In genomic region chr14:80000110-80000531, GRCm38 (mm10) we compare ENCODE assay signal across 11 mouse cellular contexts. TPM values are rescaled to one million over a fixed set of nuclear protein-coding genes. Genes with fewer than 3 reads are reported as not detected.
DNase-seq lines count a peak whose midpoint lies in the region; ATAC-seq and TF ChIP-seq lines count a peak whose summit lies in the region.
"Had no signal": no experiment of that assay in that cellular context is flagged by ENCODE, and none has a peak within 500 bp of the region (broad histone marks: within the 10 kb centered on the region; RNA-seq: fewer than 3 reads in every experiment).

No protein-coding gene starts in this region.

- no peak overlapping the region for H3K9ac ChIP-seq in liver, postnatal 0 days (replicated peaks)
- H3K9ac ChIP-seq in kidney, embryonic 14.5 days (ENCODE audit: low read depth, low read length), result no peak overlapping the region
- H3K9ac ChIP-seq: liver, embryonic 15.5 days; midbrain, embryonic 15.5 days had no signal

- H3K4me2 ChIP-seq in liver, postnatal 0 days (ENCODE audit: low read depth, low read length), result no peak overlapping the region
- H3K4me2 ChIP-seq in kidney, embryonic 14.5 days (replicated peaks; ENCODE audit: low read depth, low read length), result 0 out of 2 replicates have a peak overlapping the region, but pooled peaks have one; percentile 12
- H3K4me2 ChIP-seq: liver, embryonic 15.5 days; midbrain, embryonic 15.5 days had no signal

- peak overlapping the region; percentile 21 for H3K4me3 ChIP-seq in liver, postnatal 0 days (ENCODE audit: low read depth, low read length)
- H3K4me3 ChIP-seq in kidney, embryonic 14.5 days (ENCODE audit: low read length), result no peak overlapping the region
- H3K4me3 ChIP-seq: midbrain, embryonic 15.5 days had no signal

- 43% methylated on average over 8 of the region's 8 CpGs for WGBS in liver, postnatal 0 days (ENCODE audit: insufficient replicate concordance)
- WGBS in kidney, embryonic 14.5 days, result 7% methylated on average over 8 of the region's 8 CpGs

- ATAC-seq in liver, postnatal 0 days, result peak; percentile 35; the same call in 1 of the 2 replicates
- peak; percentile 61 for ATAC-seq in granulocyte monocyte progenitor cell, adult 5-6 weeks (replicated peaks; ENCODE audit: poor library complexity, severe bottlenecking)
- ATAC-seq in kidney, embryonic 14.5 days (ENCODE audit: low FRiP score, low TSS enrichment), result peak; percentile 82
- no peak for ATAC-seq in CD4-positive, CD25-positive, alpha-beta regulatory T cell, adult 4 months
- ATAC-seq: midbrain, embryonic 15.5 days had no signal

- H3K27me3 ChIP-seq in liver, postnatal 0 days (ENCODE audit: insufficient read depth, low read length), result no peaks in the 10 kb centered on the region
- H3K27me3 ChIP-seq in kidney, embryonic 14.5 days (ENCODE audit: control insufficient read depth, insufficient read depth, low read length), result no peaks in the 10 kb centered on the region
- H3K27me3 ChIP-seq: liver, embryonic 15.5 days; midbrain, embryonic 15.5 days had no signal

- DNase-seq in liver, postnatal 0 days, result peak; percentile 16
- DNase-seq in liver, result no peak
- DNase-seq in skeletal muscle tissue, adult 2 months (ENCODE audit: low read depth, low spot score), result peak; percentile 30
- DNase-seq in heart, postnatal 36 days, result no peak
- no peak for DNase-seq in adrenal gland, postnatal 4 days (ENCODE audit: low spot score in 2 of 2)

- no peaks in the 10 kb centered on the region for H3K36me3 ChIP-seq in liver, postnatal 0 days (replicated peaks; ENCODE audit: insufficient read depth, low read length)
- H3K36me3 ChIP-seq in kidney, embryonic 14.5 days (ENCODE audit: control insufficient read depth, insufficient read depth, low read length), result no peaks in the 10 kb centered on the region
- H3K36me3 ChIP-seq: liver, embryonic 15.5 days; midbrain, embryonic 15.5 days had no signal

- no peak for TF ChIP-seq EP300 in liver, postnatal 0 days (IDR thresholded peaks at IDR 0.05; ENCODE audit: low read depth)

- intact Hi-C loops in heart, postnatal 36 days (cut with DNase I), result no loop called here

- TF ChIP-seq CTCF in liver, postnatal 0 days (IDR thresholded peaks at IDR 0.05; ENCODE audit: low read depth), result no peak

- H3K4me1 ChIP-seq in liver, postnatal 0 days (ENCODE audit: insufficient read depth), result no peaks in the 10 kb centered on the region
- H3K4me1 ChIP-seq in kidney, embryonic 14.5 days (ENCODE audit: control insufficient read depth, insufficient read depth, low read length), result peaks cover 11% of the 10 kb centered on the region
- H3K4me1 ChIP-seq: liver, embryonic 15.5 days had no signal

- H3K9me3 ChIP-seq in liver, postnatal 0 days (ENCODE audit: low read length), result no peaks in the 10 kb centered on the region
- no peaks in the 10 kb centered on the region for H3K9me3 ChIP-seq in kidney, embryonic 14.5 days (ENCODE audit: control insufficient read depth, low read length)
- H3K9me3 ChIP-seq: liver, embryonic 15.5 days; midbrain, embryonic 15.5 days had no signal

- H3K27ac ChIP-seq in liver, postnatal 0 days (ENCODE audit: low read depth), result no peak overlapping the region
- H3K27ac ChIP-seq in kidney, embryonic 14.5 days (ENCODE audit: low read depth, low read length), result peak overlapping the region; percentile 77
- H3K27ac ChIP-seq: liver, embryonic 15.5 days; midbrain, embryonic 15.5 days had no signal

RNA-seq across cellular contexts. Expression of gene Olfm4, which starts 16.2 kb away (rescaled TPM):
- 30.9 and 34.1 TPM in 2 replicates for polyA plus RNA-seq in liver, postnatal 0 days (2015; fragmentation: Nextera tagmentation; extraction: Ambion mirVana)
- total RNA-seq in granulocyte monocyte progenitor cell, adult 5-6 weeks (2014; fragmentation: Nextera tagmentation), result not detected in 2 replicates
- 2.7 and 4.0 TPM in 2 replicates for total RNA-seq in granulocyte monocyte progenitor cell, adult 5-6 weeks (2017)
- polyA plus RNA-seq in kidney, embryonic 14.5 days (2014; fragmentation: Nextera tagmentation; extraction: Ambion mirVana), result 2.4 and 2.6 TPM in 2 replicates
- total RNA-seq in heart, postnatal 36 days (2021), result not detected
- polyA plus RNA-seq in CD4-positive, CD25-positive, alpha-beta regulatory T cell, adult 4 months (2017; shearing (Covaris generic)), result not detected
- 1 to 10 TPM; 1.7 to 4.6 TPM for total RNA-seq in adrenal gland, postnatal 4 days (2021)
- polyA plus RNA-seq: urinary bladder, adult 2 months had no signal

Comparison
In these comparisons a context has a peak if more than half of its experiments do, and no peak if none do; other contexts are left out.
1. DNase-seq: peak in liver, postnatal 0 days (single experiment) and skeletal muscle tissue, adult 2 months (single experiment); none in liver (single experiment), heart, postnatal 36 days (0 of 2) and adrenal gland, postnatal 4 days (0 of 2).